Mouse (Mus musculus) liver, embryonic 14.5 days (tissue): ENCODE results near the gene Cebpe.

ENCODE experiments used
- CTCF ChIP-seq: IDR thresholded peaks from 2 replicates; pipeline ENCODE4 v1.5.1; 2016; ENCODE audit warnings: antibody characterized with exemption, low read depth, control low read depth
- EP300 ChIP-seq: IDR thresholded peaks from 2 replicates; pipeline ENCODE4 v1.6.1; 2016; ENCODE audit warnings: antibody characterized with exemption, low read depth

DNA sequence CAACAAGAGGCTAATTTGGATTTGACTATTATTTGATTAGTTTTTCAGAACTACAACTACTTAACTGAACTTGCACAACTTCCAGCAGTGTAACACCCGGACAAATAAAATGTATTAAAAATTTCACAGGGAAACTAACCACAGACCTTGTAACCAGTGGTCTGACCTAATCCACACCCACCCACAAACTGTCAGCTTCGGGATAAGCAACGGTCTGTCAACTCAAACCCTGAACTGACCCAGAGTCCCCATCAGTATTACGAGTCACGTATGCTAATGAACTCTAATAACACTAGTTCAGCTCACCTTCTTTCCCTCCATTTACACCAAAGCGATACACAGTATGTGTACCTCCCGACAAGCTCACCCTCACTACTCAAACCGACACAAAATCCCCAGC, 26.5 kb downstream of the Cebpe start:
- TF ChIP-seq CTCF (no peak), EP300 (no peak)
